Mouse (Mus musculus): ENCODE data around the gene Ap3b1.

DNA sequence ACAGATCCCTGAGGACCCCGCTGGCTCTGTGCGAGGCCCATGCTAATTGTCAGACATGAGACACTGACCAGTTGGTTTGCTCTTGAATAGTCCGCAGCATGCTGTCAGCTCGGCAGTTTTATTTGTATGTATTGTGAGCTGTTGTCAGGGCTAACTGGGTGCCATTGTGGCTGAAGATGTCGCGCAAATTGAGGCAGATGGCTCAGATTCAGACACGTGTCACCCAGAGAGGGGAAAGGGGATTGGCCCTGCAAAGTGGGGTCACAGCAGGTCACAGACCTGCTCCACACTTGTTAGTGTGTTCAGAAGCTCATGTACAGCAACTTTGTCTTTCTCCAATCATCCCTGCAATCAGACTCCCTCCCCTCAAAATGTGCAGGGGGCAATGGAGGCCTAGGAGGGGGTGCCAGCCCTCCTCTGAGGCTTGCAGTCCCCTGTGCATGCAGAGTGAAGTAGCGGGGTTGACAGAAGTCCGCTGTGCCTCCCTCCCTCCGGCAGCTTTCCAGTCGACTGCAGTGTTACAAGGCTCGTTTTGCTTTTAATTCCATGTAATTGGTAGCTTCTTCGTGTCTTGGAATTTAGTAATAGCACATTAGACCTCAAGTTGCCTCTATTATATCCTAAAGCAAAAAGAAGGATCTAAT, 205.7 kb downstream of the Ap3b1 start:
- TF ChIP-seq CTCF (IDR thresholded peaks at IDR 0.05): no peak
- no peak for TF ChIP-seq POLR2A (IDR thresholded peaks at IDR 0.05; ENCODE audit: insufficient read depth, low read depth, low read length)

Measured in heart, adult 2 months (tissue).